Mouse (Mus musculus): Measurements from ENCODE around the gene Rer1. TPM values are rescaled to one million over a fixed set of nuclear protein-coding genes. Genes with fewer than 3 reads are reported as not detected.

Gene Rer1
- polyA plus RNA-seq, 1 experiment from 2014 or later = 152 TPM

DNA sequence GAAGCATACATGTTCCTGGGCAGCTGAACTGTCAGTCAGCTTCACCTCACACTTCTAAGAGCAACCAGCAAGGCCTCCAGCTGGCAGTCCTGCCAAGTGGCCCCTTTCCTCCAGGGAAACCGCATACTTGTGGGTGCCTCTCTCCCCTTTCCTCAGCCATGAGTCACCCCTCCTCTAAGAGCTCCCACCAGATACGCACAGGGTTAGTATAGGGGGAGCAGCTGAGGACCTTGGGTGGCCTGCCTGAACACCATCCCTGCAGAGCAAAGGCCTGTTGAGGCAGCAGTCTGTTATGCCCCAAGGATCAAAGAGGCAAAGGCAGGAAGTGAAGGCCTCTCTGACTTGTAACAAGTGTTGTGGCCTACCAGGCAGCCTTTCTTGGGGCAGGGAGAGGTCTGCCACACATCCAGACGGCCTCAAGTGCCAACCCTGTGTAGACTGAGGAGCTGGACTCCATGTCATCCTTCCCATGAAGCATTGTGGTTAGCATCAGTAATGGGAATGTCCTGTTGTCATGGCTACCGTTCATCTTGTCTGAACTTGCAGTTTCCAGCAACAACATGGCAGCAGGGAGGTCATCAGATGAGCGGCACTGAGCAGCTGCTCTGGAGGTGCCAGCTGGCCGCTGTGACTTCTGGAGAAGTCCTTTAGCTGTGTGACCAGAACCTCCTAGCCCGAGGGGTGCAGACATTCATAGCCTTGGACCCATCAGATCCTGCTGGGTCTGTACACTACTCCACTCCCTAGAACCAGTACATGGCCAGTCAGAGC lies 40.6 kb upstream of the Rer1 start:
- Histone ChIP-seq H3K36me3 (ENCODE audit: control insufficient read depth, insufficient read depth, low read length) (no peaks in the 10 kb centered on the region), H3K4me2 (no peak overlapping the region), H3K4me3 (ENCODE audit: low read depth, low read length) (no peak overlapping the region), H3K9me3 (ENCODE audit: control insufficient read depth, low read length) (no peaks in the 10 kb centered on the region), H3K27me3 (ENCODE audit: control insufficient read depth, insufficient read depth, low read length) (no peaks in the 10 kb centered on the region), H3K9ac (ENCODE audit: low read length) (no peak overlapping the region), H3K4me1 (ENCODE audit: control insufficient read depth, insufficient read depth, low read length) (peaks cover 12% of the 10 kb centered on the region; the same call in 1 of the 2 replicates), H3K27ac (ENCODE audit: low read depth, low read length) (no peak overlapping the region)
- ATAC-seq (ENCODE audit: low FRiP score) (no peak), DNase-seq (ENCODE audit: low spot score, missing footprints) (no peak)
- WGBS = 69% methylated on average over 7 of the region's 7 CpGs

DNA sequence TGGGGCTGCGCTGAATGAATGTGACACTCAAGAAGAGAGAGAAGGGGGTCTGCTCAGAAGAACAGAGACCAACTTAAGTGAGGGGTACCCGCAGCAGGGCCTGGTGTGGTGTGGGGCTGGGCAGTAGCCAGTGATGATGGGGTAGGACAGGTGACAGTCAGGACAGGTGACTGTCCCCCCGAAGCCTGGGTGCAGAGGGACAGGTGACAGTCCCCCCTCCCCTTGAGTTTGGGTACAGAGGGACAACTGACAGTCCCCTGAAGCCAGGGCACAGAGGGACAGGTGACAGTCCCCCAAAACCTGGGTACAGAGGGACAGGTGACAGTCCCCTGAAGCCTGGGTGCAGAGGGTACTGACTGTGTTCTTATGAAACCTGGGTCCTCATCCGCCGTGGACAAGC lies 40.0 kb upstream of the Rer1 start:
- no peak for ATAC-seq (ENCODE audit: low FRiP score)
- H3K27ac ChIP-seq (ENCODE audit: low read depth, low read length) = no peak overlapping the region
- no peaks in the 10 kb centered on the region for H3K27me3 ChIP-seq (ENCODE audit: control insufficient read depth, insufficient read depth, low read length)
- H3K4me1 ChIP-seq (ENCODE audit: control insufficient read depth, insufficient read depth, low read length) = peaks cover 12% of the 10 kb centered on the region; the same call in 1 of the 2 replicates
- no peak for DNase-seq (ENCODE audit: low spot score, missing footprints)
- H3K9me3 ChIP-seq (ENCODE audit: control insufficient read depth, low read length) = no peaks in the 10 kb centered on the region
- no peak overlapping the region for H3K4me3 ChIP-seq (ENCODE audit: low read depth, low read length)
- WGBS = 90% methylated on average over 5 of the region's 5 CpGs
- H3K4me2 ChIP-seq = no peak overlapping the region
- H3K9ac ChIP-seq (ENCODE audit: low read length) = no peak overlapping the region
- no peaks in the 10 kb centered on the region for H3K36me3 ChIP-seq (ENCODE audit: control insufficient read depth, insufficient read depth, low read length)

DNA sequence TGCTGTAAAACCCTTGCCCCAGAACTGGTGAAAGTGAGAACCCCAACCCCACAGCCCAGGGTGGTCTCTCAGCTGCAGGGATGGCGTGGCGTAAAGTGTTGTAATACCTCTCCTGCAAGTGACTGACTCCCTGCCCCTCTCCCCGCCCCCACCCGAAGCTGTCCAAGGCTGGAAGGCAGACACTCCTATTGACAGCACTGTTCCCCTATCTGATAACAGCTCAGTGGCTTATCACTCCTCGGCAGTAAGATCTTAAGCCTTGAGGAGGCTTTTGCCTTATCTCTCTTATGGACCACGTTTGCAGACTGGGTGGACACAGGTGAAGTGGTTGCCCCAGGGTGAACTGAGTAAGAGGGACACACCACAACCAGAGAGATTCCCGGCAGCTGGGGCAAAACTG lies 39.1 kb upstream of the Rer1 start:
- Histone ChIP-seq H3K27ac (ENCODE audit: low read depth, low read length) (no peak overlapping the region), H3K4me1 (ENCODE audit: control insufficient read depth, insufficient read depth, low read length) (peaks cover 12% of the 10 kb centered on the region; the same call in 1 of the 2 replicates), H3K27me3 (ENCODE audit: control insufficient read depth, insufficient read depth, low read length) (no peaks in the 10 kb centered on the region), H3K4me2 (no peak overlapping the region), H3K9ac (ENCODE audit: low read length) (no peak overlapping the region), H3K36me3 (ENCODE audit: control insufficient read depth, insufficient read depth, low read length) (no peaks in the 10 kb centered on the region), H3K9me3 (ENCODE audit: control insufficient read depth, low read length) (no peaks in the 10 kb centered on the region), H3K4me3 (ENCODE audit: low read depth, low read length) (no peak overlapping the region)
- no peak for DNase-seq (ENCODE audit: low spot score, missing footprints)
- 70% methylated on average over 7 of the region's 7 CpGs for WGBS
- no peak for ATAC-seq (ENCODE audit: low FRiP score)

DNA sequence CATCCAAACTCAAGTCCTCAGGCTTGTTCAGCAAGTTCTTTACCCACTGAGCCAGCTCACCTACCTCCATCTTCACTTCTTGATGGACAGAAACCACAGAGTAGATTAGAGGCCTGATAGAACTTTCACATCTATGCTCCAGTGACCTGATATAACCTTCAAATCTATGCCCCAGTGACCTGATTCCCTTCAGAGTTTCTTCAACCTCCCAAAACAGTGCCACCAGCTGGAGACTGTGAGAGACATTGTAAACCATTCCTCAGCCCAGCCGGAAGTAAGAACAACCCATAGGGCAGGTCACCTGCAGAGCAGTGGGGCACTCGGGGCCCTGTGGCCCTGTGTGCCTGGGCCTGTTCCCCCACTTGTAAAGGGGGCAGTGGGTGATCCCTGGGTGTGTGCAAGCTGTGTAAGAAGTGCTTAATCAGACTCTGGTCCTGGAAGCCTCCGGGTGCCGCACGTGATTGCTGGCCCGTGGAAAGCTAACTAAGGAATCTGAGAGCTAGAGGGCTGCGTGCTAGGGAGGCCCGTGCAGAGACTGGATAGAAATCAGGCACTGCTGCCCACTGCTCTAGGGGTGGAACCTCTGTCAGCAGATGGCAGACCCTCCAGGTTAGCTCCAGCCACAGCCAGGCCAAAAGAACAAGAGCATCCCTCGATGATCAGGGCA lies 37.8 kb upstream of the Rer1 start:
- WGBS = 70% methylated on average over 9 of the region's 9 CpGs
- H3K27ac ChIP-seq (ENCODE audit: low read depth, low read length) = no peak overlapping the region

DNA sequence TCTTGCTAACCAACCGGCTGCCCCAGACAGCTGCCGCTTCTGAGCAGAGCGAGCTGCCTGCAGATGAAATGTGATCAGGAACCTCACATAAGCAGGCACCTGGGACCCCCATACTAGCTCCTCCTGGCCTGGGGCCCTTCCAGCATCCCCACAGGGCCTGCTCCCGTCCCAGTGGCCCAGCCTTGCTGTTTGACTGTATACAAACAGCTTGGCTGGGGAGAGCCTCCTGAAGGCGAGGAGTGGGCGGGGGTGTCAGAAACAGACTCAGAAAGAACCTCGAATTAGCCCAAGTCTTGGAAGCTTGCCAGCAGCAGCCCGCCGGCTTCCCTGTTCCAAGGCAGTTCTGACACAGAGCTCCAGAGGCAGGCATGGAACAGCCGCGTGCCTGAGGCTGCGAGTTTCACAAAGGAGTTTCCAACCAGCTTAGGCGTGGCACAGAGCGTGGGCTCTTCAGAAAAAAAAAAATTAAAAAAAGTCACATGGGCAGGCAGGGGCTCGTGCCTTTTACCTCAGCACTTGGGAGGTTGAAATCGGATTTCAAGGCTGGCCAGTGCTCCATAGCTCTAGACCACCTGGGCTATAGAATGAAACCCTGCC lies 36.4 kb upstream of the Rer1 start:
- Histone ChIP-seq H3K4me2 (no peak overlapping the region), H3K4me1 (ENCODE audit: control insufficient read depth, insufficient read depth, low read length) (peaks cover 12% of the 10 kb centered on the region; the same call in 1 of the 2 replicates), H3K9me3 (ENCODE audit: control insufficient read depth, low read length) (no peaks in the 10 kb centered on the region), H3K27ac (ENCODE audit: low read depth, low read length) (no peak overlapping the region), H3K27me3 (ENCODE audit: control insufficient read depth, insufficient read depth, low read length) (no peaks in the 10 kb centered on the region), H3K36me3 (ENCODE audit: control insufficient read depth, insufficient read depth, low read length) (no peaks in the 10 kb centered on the region), H3K4me3 (ENCODE audit: low read depth, low read length) (no peak overlapping the region), H3K9ac (ENCODE audit: low read length) (peak overlapping the region; percentile 13; the same call in 1 of the 2 replicates)
- ATAC-seq (ENCODE audit: low FRiP score) (peak; percentile 53; the same call in 1 of the 2 replicates), DNase-seq (ENCODE audit: low spot score, missing footprints) (no peak)
- WGBS = 54% methylated on average over 16 of the region's 16 CpGs

More for the DNA sequence above, 37.8 kb upstream of the Rer1 start:
- no peak for ATAC-seq (ENCODE audit: low FRiP score)
- Histone ChIP-seq H3K36me3 (ENCODE audit: control insufficient read depth, insufficient read depth, low read length) (no peaks in the 10 kb centered on the region), H3K4me3 (ENCODE audit: low read depth, low read length) (no peak overlapping the region), H3K27me3 (ENCODE audit: control insufficient read depth, insufficient read depth, low read length) (no peaks in the 10 kb centered on the region), H3K9ac (ENCODE audit: low read length) (no peak overlapping the region), H3K4me1 (ENCODE audit: control insufficient read depth, insufficient read depth, low read length) (peaks cover 12% of the 10 kb centered on the region; the same call in 1 of the 2 replicates), H3K9me3 (ENCODE audit: control insufficient read depth, low read length) (no peaks in the 10 kb centered on the region), H3K4me2 (no peak overlapping the region)
- DNase-seq (ENCODE audit: low spot score, missing footprints) = no peak

DNA sequence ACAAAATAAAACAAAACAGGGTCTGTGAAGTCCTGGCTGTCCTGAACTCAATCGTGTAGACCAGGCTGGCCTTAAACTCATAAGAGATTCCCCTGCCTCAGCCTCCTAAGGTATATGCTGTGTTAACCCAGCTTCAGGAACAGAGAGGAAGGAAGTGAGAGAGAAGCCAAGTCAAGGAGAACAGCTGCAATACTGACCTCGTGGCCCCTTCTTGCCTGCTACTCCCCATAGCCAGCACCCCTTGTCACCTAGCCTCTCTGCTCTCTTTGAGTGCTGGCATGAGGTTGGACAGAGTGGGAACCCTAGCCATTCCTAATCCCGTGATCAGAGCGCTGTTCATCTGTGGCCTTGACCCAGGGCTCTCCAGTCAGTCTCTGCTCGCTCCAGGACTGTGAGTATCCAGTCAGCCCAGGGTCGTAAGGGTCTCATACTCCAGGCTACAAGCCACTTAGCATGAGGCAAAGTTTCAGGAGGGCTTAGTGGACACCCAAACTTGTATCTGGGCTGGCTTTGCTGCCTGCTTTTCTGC lies 35.8 kb upstream of the Rer1 start:
- no peaks in the 10 kb centered on the region for H3K9me3 ChIP-seq (ENCODE audit: control insufficient read depth, low read length)
- no peak overlapping the region for H3K4me3 ChIP-seq (ENCODE audit: low read depth, low read length)
- peaks cover 10% of the 10 kb centered on the region; the same call in 1 of the 2 replicates for H3K4me1 ChIP-seq (ENCODE audit: control insufficient read depth, insufficient read depth, low read length)
- WGBS = 88% methylated on average over 6 of the region's 6 CpGs
- ATAC-seq (ENCODE audit: low FRiP score) (0 out of 2 replicates have a peak, but pooled peaks have one; percentile 26), DNase-seq (ENCODE audit: low spot score, missing footprints) (no peak)
- no peaks in the 10 kb centered on the region for H3K36me3 ChIP-seq (ENCODE audit: control insufficient read depth, insufficient read depth, low read length)
- no peaks in the 10 kb centered on the region for H3K27me3 ChIP-seq (ENCODE audit: control insufficient read depth, insufficient read depth, low read length)
- H3K27ac ChIP-seq (ENCODE audit: low read depth, low read length) = no peak overlapping the region
- no peak overlapping the region for H3K4me2 ChIP-seq
- peak overlapping the region; percentile 13; the same call in 1 of the 2 replicates for H3K9ac ChIP-seq (ENCODE audit: low read length)

DNA sequence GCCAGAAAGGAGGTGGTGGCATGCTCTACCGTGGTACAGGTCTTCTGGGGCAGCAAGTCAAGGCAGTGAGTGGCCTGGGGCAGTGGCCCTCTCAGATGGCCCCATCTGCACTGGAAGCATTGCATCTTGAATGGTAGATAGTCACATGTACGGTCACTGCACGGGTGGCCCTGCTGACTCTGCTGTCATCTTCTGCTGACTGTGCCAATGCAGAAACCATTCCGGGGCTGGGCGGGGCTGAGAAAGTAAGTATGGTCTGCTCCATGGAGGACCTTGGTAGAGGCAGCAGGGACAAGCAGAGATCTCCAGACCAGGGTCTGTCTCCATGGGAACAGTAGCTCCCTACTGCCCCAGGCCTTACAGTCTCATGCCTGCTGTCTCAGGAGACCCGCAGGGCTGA lies 35.0 kb upstream of the Rer1 start:
- Histone ChIP-seq H3K4me1 (ENCODE audit: control insufficient read depth, insufficient read depth, low read length) (peaks cover 7% of the 10 kb centered on the region; the same call in 1 of the 2 replicates), H3K9me3 (ENCODE audit: control insufficient read depth, low read length) (no peaks in the 10 kb centered on the region)

DNA sequence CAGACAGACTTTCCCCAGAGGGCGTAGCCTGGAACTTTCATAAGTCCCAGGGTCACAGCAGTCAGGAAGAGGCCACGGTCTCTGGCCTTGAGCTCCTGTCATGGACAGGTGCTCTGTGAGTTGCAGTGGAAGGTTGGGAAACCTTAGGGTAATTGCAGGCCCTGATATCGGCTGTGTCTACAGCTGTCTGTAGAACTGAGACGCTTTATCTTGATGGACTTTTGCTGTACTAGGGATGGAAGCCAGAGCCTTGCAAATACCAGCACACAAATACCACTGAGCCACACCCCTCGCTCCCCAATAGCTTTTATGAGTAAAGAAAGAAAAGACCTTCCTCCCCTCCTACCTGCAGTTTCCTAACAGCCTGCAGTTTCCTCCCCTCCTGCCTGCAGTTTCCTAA lies 34.4 kb upstream of the Rer1 start:
- WGBS = 85% methylated on average over 5 of the region's 5 CpGs
- DNase-seq (ENCODE audit: low spot score, missing footprints) (no peak), ATAC-seq (ENCODE audit: low FRiP score) (no peak)
- Histone ChIP-seq H3K36me3 (ENCODE audit: control insufficient read depth, insufficient read depth, low read length) (no peaks in the 10 kb centered on the region), H3K4me1 (ENCODE audit: control insufficient read depth, insufficient read depth, low read length) (peaks cover 7% of the 10 kb centered on the region; the same call in 1 of the 2 replicates), H3K4me2 (no peak overlapping the region), H3K9me3 (ENCODE audit: control insufficient read depth, low read length) (no peaks in the 10 kb centered on the region), H3K4me3 (ENCODE audit: low read depth, low read length) (no peak overlapping the region), H3K9ac (ENCODE audit: low read length) (no peak overlapping the region), H3K27ac (ENCODE audit: low read depth, low read length) (no peak overlapping the region), H3K27me3 (ENCODE audit: control insufficient read depth, insufficient read depth, low read length) (no peaks in the 10 kb centered on the region)

More for the DNA sequence above, 35.0 kb upstream of the Rer1 start:
- Histone ChIP-seq H3K9ac (ENCODE audit: low read length) (no peak overlapping the region), H3K4me2 (no peak overlapping the region), H3K4me3 (ENCODE audit: low read depth, low read length) (no peak overlapping the region), H3K27me3 (ENCODE audit: control insufficient read depth, insufficient read depth, low read length) (no peaks in the 10 kb centered on the region), H3K27ac (ENCODE audit: low read depth, low read length) (no peak overlapping the region), H3K36me3 (ENCODE audit: control insufficient read depth, insufficient read depth, low read length) (no peaks in the 10 kb centered on the region)
- no peak for DNase-seq (ENCODE audit: low spot score, missing footprints)
- 93% methylated on average over 6 of the region's 6 CpGs for WGBS
- ATAC-seq (ENCODE audit: low FRiP score) = no peak

Measured in midbrain, embryonic 11.5 days (tissue).